Mouse (Mus musculus): ENCODE results near the gene Ephb4.

- no peak for TF ChIP-seq CTCF (IDR thresholded peaks at IDR 0.05; ENCODE audit: insufficient read depth, low read depth, low read length)
- no peak for TF ChIP-seq POLR2A (IDR thresholded peaks at IDR 0.05; ENCODE audit: insufficient read depth, low read depth, low read length)
Observed at GRCm38 (mm10) chr5:137308356-137308755, 41.6 kb upstream of the Ephb4 start.

Data from olfactory bulb, adult 2 months (tissue).